Mouse (Mus musculus) CH12F3 (cell line): ENCODE results near the gene Grap2.

Experiments used
- in situ Hi-C: fragments of 300-500 bp; cut with MboI; formaldehyde crosslinking; loops from 2 replicates; pipeline ENCODE4 v1.14.3; 2020; ENCODE audit warnings: low sequenced_read_pairs

Gene Grap2

GRCm38 (mm10) chr15:80680347-80681030 lies 108.1 kb downstream of the Grap2 start:
- in situ Hi-C loops, result no loop called here

- in situ Hi-C loops, result no loop called here
Measured at GRCm38 (mm10) chr15:80681466-80681881, 109.1 kb downstream of the Grap2 start.

DNA sequence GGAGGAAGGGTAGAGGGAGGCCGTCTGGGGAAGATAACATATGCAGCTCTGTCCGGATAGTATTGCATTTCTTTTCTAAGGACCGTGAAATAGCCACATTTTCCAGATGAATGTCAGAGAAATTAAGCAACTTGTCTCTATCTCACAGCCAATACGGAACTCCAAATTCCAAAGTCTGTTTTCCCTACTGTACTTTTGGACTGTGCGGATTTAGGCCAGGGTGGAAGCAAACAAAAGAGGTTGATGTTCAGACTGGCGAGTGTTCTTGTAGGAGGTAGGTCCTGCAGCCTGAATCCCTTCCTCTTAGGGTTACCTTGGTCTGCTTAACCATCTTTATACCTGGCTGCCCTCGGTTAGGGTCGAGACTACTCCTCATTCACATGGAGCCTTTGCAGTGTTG lies 109.9 kb downstream of the Grap2 start:
- in situ Hi-C loops, result no loop called here

DNA sequence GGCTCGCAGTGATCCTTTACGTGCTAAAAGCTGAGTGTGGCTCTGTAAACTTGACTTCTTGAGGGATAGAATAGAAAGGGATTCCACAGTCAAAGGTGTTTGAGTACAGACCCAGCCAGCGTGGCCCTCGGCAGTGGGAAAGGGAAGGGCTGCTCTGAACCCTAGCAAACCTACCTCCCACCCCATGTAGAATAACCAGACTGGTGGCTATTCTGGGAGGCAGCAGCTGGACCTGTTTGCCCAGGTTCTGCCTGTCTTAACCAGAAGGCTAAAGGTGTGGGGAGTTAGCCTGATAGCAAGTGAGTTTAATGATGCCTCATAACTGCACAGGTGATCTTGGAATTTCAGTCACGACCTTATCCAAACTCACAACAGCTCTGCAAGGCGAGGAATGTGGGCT lies 110.8 kb downstream of the Grap2 start:
- in situ Hi-C loops, result no loop called here

DNA sequence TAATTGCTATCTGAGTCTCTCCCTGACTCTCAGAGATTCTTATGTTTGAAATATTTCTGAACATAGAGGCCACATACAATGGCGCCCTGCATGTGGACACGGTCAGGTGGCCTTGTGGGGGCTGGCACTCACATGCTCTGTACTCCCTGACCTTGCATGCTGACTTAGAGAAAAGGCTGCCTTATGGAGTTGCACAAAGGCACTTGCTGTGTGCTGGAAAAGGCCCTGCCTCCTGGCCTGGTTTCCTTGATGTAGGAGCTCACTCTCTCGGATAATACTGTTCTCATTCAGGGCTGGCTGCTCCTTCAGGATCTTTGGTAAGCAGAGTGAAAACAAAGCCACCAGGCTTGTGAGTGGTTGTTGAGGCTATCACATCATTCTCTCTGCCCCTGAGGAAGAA lies 111.6 kb downstream of the Grap2 start:
- in situ Hi-C loops, result no loop called here

DNA sequence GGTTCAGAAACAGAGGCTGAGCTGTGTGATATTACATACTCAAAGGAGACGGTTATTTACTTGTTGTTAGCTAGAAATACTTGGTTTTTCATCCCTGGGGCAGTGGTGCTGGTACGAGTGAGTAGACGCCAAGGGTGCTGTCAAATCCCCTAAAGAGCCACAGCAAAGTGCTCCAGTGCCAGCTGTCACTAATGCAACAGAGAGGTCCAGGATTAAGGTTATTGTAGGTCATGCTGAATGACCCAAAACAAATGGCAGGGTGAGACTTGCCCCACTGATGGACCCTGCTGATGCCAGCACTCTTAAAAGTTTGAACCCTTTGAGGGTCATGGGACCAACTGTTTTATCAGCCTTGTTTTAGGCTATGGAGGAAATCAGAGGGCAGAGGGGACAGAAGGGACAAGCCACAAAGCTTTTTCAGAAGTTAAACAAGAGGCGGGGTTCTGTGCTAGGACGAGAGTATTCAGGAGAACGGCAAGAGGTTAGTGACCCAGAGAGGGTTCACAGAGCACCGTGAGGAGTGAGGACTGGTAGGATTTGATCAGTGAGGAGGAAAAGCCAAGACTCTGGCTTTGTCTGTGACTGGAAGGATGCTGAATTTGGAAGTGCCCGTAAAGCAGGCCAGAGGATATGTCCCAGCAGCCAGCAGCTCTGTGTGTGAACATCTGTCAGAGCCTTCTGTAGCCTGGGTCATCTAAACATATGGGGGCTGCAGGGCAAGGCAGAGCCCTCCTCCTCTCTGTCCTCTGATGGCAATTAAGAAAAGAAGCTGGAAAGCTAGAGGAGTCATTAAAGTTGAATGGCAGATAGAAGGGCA lies 112.6 kb downstream of the Grap2 start:
- in situ Hi-C loops, result no loop called here

DNA sequence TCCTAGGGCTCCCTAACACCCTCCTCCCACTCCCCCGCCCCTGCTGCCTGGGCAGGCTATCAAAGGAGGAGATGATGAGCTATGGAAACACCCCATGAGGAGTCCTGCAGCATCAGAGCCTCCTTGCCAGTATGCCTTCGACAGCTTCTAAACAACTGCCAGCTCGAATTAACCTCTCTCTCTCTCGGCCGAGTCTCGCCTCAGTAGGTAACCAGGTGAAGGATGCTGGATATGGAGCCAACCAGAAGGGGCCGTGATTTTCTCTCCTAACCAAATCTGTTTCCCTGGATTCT lies 113.2 kb downstream of the Grap2 start:
- in situ Hi-C loops, result no loop called here

GRCm38 (mm10) chr15:80688536-80688935 lies 116.1 kb downstream of the Grap2 start:
- in situ Hi-C loops, result no loop called here

- in situ Hi-C loops, result no loop called here
Measured at GRCm38 (mm10) chr15:80693492-80693891, 121.1 kb downstream of the Grap2 start.

- in situ Hi-C loops, result no loop called here
Measured at GRCm38 (mm10) chr15:80694125-80694910, 121.9 kb downstream of the Grap2 start.

GRCm38 (mm10) chr15:80697564-80697963 lies 125.2 kb downstream of the Grap2 start:
- in situ Hi-C loops, result no loop called here

- in situ Hi-C loops, result no loop called here
Measured at GRCm38 (mm10) chr15:80701481-80702257, 129.3 kb downstream of the Grap2 start.
